Mouse (Mus musculus): ENCODE data around the gene Haus4.

Gene Haus4

GRCm38 (mm10) chr14:54494234-54494633 is 60.2 kb downstream of the Haus4 start:
- DNase-seq: peak; percentile 57

DNA sequence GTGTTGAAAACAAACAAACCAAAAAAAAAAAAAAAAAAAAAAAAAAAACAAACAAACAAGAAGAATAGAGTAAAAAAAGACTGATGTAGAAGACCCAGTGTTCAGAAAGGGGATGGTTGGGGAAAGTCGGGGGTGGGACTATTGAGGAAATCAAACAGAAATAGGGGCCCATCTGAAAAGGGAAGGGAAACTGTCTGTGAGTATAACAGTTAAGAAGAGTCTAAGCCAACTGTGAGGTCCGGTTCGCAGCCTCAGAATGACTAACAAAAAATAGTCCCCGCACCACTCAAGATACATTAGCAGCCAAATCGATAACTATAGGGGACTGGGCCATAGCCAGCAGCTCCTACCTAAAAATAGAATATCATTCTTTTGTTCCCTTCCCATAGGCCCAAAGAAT is 61.2 kb downstream of the Haus4 start:
- no peak for DNase-seq

- no peak for DNase-seq
Measured at GRCm38 (mm10) chr14:54492345-54493131, 61.9 kb downstream of the Haus4 start.
